Mouse (Mus musculus) midbrain, embryonic 14.5 days (tissue): ENCODE results near the gene Med19. TPM values are rescaled to one million over a fixed set of nuclear protein-coding genes. Genes with fewer than 3 reads are reported as not detected.

Experiments
- ATAC-seq: fragments of 200-750 bp; cut with Nextera tagmentation; 2 replicates; pipeline ENCODE4 v1.8.0; 2017; ENCODE audit warnings: moderate number of reproducible peaks, moderate library complexity; ENCODE audit not compliant: low FRiP score, low TSS enrichment
- DNase-seq: peaks from one replicate; pipeline ENCODE4 v3.0.0-alpha.2; 2015
- H3K27ac ChIP-seq: fragments of 300-500 bp; sonication (generic); replicated peaks from 2 replicates; pipeline ENCODE4 v1.5.1; 2014; ENCODE audit warnings: mild to moderate bottlenecking, low read depth, low read length, moderate library complexity
- H3K27me3 ChIP-seq: fragments of 300-500 bp; sonication (generic); 2 replicates; pipeline ENCODE4 v1.6.1; 2014; ENCODE audit warnings: low read length, control low read depth, mixed read lengths; ENCODE audit not compliant: control insufficient read depth, insufficient read depth
- H3K36me3 ChIP-seq: fragments of 300-500 bp; sonication (generic); 2 replicates; pipeline ENCODE4 v1.6.1; 2014; ENCODE audit warnings: low read length, control low read depth; ENCODE audit not compliant: control insufficient read depth, insufficient read depth
- H3K4me1 ChIP-seq: fragments of 300-500 bp; sonication (generic); 2 replicates; pipeline ENCODE4 v1.6.1; 2014; ENCODE audit warnings: mild to moderate bottlenecking, antibody characterized with exemption, low read length, control low read depth; ENCODE audit not compliant: control insufficient read depth, insufficient read depth
- H3K4me2 ChIP-seq: fragments of 300-500 bp; sonication (generic); 2 replicates; pipeline ENCODE4 v1.6.1; 2014; ENCODE audit warnings: mild to moderate bottlenecking, low read length, moderate library complexity
- H3K4me3 ChIP-seq: fragments of 300-500 bp; sonication (generic); replicated peaks from 2 replicates; pipeline ENCODE4 v1.5.1; 2014; ENCODE audit warnings: low read depth, low read length
- H3K9ac ChIP-seq: fragments of 300-500 bp; sonication (generic); replicated peaks from 2 replicates; pipeline ENCODE4 v1.6.1; 2014; ENCODE audit warnings: mild to moderate bottlenecking, low read length, moderate library complexity
- H3K9me3 ChIP-seq: fragments of 300-500 bp; sonication (generic); 2 replicates; pipeline ENCODE4 v1.6.1; 2016; ENCODE audit warnings: low read length, control low read depth, mixed read lengths; ENCODE audit not compliant: control insufficient read depth
- WGBS: fragments of 180-500 bp; shearing (Covaris S2); extraction: QIAGEN DNeasy Blood & Tissue Kit; methylation state at CpG from one replicate; pipeline ENCODE4 v1.1.7; 2014; 5-methylcytosine and 5-hydroxymethylcytosine counted together
- polyA plus RNA-seq: library from polyadenylated mRNA; unstranded; fragments of >200 nt; fragmentation: Nextera tagmentation; extraction: Ambion mirVana; gene quantifications from 2 replicates; pipeline ENCODE4 v1.2.1, GENCODE M21; 2014

The Med19 gene
- polyA plus RNA-seq, 1 experiment from 2014 or later: 56.5 TPM

DNA sequence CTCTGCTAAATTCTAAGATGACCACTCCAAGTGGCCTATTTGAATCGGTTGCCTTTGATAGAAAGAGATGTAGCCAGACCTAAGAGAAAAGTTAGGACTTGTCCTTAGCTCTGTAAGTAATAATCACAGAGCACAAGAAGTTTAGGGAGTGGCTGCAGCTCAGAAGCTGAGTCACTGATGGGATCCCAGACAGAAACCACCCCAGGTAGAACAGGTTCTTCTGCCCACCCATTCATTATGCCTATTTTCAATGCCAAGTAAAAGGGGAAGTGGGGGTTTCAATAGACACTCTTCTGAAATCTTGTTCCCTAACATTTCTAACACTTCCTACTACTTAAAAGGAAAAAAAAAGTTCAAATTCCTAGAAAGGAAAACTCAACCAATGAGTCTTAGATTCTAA, 27.1 kb downstream of the Med19 start:
- no peaks in the 10 kb centered on the region for H3K9me3 ChIP-seq
- no peak for ATAC-seq
- no peak overlapping the region for H3K9ac ChIP-seq
- no peak for DNase-seq
- H3K4me1 ChIP-seq: no peaks in the 10 kb centered on the region
- no peak overlapping the region for H3K4me3 ChIP-seq
- H3K4me2 ChIP-seq: no peak overlapping the region
- H3K36me3 ChIP-seq: peaks cover 55% of the 10 kb centered on the region
- WGBS: 96% methylated on average over 1 of the region's 1 CpGs
- no peak overlapping the region for H3K27ac ChIP-seq
- H3K27me3 ChIP-seq: no peaks in the 10 kb centered on the region

DNA sequence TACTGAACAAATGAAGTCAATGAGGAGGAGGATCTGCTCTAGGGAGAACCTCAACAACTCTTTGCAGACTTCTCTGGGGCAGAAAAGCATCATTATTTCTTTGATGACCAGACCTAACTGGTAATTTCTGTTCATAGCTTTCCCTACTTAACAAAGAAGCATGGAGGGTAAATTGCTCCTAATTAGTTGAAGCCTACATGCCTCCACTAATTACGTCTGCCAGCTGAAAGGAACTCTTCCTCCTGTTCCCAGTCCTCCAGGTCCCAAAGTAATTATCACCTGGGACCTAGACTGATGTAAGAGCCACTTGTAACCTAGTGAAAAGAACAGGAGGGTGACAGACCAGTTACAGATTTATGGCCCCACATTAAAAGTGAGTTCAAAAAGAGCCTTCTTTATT, 29.3 kb downstream of the Med19 start:
- no peak overlapping the region for H3K4me3 ChIP-seq
- 70% methylated on average over 1 of the region's 1 CpGs for WGBS
- no peak for ATAC-seq

GRCm38 (mm10) chr2:84711898-84712297, 33.7 kb downstream of the Med19 start:
- 95% methylated on average over 2 of the region's 2 CpGs for WGBS
- ATAC-seq: no peak
- Histone ChIP-seq H3K4me3 (no peak overlapping the region), H3K36me3 (peaks cover 38% of the 10 kb centered on the region), H3K27ac (no peak overlapping the region), H3K27me3 (no peaks in the 10 kb centered on the region), H3K9ac (no peak overlapping the region), H3K4me1 (peaks cover 11% of the 10 kb centered on the region), H3K9me3 (no peaks in the 10 kb centered on the region), H3K4me2 (no peak overlapping the region)
- DNase-seq: no peak

More for the DNA sequence above, 29.3 kb downstream of the Med19 start:
- no peak overlapping the region for H3K9ac ChIP-seq
- H3K27ac ChIP-seq: no peak overlapping the region
- H3K4me2 ChIP-seq: no peak overlapping the region
- H3K27me3 ChIP-seq: no peaks in the 10 kb centered on the region
- no peaks in the 10 kb centered on the region for H3K9me3 ChIP-seq
- H3K4me1 ChIP-seq: no peaks in the 10 kb centered on the region
- no peak for DNase-seq
- H3K36me3 ChIP-seq: peaks cover 53% of the 10 kb centered on the region

DNA sequence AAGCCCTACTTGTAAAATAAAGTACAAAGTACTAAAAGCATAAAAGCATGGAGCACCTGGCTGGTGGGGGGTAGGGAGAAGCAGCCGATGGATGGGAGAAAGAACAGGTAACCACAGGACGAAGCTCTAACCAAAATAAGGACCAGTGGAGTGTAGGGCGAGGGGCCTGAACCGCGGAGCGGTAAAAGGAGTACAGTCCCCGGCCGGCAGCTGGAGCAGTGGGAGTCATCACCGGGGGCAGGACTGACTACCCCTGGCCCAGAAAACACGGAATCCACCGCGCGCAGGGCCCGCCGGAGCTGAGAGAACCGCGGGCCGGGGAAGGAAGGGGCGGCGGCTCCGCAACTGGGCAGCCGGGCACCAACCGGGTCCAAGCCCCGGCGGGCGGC, 36.2 kb downstream of the Med19 start:
- WGBS: under 1% methylated on average over 26 of the region's 26 CpGs
- Histone ChIP-seq H3K4me2 (peak overlapping the region; percentile 86), H3K4me1 (peaks cover 11% of the 10 kb centered on the region), H3K4me3 (peak overlapping the region; percentile 96), H3K9ac (peak overlapping the region; percentile 93), H3K9me3 (no peaks in the 10 kb centered on the region), H3K27me3 (no peaks in the 10 kb centered on the region), H3K36me3 (peaks cover 18% of the 10 kb centered on the region), H3K27ac (peak overlapping the region; percentile 95)
- DNase-seq: no peak
- no peak for ATAC-seq

DNA sequence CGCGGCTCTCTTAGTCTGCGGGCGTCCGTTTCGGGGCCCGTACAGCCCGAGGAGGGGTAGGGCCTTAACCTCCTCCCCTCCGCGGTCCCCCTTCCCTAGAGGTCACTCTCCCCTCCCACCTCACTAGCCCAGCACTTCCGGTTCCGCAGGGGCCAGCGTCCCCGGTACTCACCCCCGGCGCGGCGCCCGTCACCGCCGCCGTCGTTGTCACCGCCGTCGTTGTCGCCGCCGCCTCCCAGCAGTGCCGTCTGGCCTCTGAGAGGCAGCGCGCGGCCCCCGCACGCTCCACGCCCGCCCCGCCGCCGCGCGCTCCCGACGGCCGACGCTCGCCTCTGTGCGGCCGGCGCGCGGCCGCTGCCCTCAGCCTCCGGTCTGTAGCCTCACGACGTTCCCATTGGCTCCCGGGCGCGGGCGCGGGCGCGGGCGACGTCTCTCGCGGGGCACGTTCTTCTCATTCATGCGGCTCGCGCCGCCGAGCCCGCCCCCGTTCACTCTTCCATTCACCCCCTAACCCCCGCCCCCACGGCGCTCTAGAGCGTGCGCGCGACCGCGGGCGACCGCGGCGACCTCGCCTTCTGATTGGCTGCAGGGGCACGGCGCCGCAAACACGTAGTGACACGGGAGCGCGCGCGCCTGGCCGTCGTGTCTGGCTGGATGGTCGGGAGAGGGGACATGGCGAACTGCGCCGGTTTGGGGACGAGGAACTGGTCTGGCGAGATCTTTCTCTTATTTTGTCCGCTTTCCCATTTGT, 36.8 kb downstream of the Med19 start, which contains the start of gene Zdhhc5:
Gene Zdhhc5, minus strand, starts transcription at position 370 of the 751 bp plus-strand sequence.
- ATAC-seq: peak; percentile 95
- peak within 1 kb of the TSS; percentile 96 for H3K4me3 ChIP-seq
- no peaks in the 10 kb centered on the region for H3K27me3 ChIP-seq
- peak within 1 kb of the TSS; percentile 93 for H3K9ac ChIP-seq
- no peaks in the 10 kb centered on the region for H3K9me3 ChIP-seq
- peak within 1 kb of the TSS; percentile 86 for H3K4me2 ChIP-seq
- DNase-seq: peak; percentile 99
- H3K4me1 ChIP-seq: peaks cover 11% of the 10 kb centered on the region
- peak within 1 kb of the TSS; percentile 95 for H3K27ac ChIP-seq
- under 1% methylated on average over 104 of the region's 107 CpGs for WGBS
- peaks cover 13% of the 10 kb centered on the region for H3K36me3 ChIP-seq

- DNase-seq (peak; percentile 93), ATAC-seq (peak; percentile 94)
- H3K4me3 ChIP-seq: peak overlapping the region; percentile 96
- peak overlapping the region; percentile 93; the same call in 1 of the 2 replicates for H3K9ac ChIP-seq
- no peaks in the 10 kb centered on the region for H3K9me3 ChIP-seq
- H3K4me1 ChIP-seq: peaks cover 11% of the 10 kb centered on the region
- peak overlapping the region; percentile 95 for H3K27ac ChIP-seq
- peak overlapping the region; percentile 86 for H3K4me2 ChIP-seq
- no peaks in the 10 kb centered on the region for H3K27me3 ChIP-seq
- WGBS: under 1% methylated on average over 33 of the region's 33 CpGs
- H3K36me3 ChIP-seq: peaks cover 5% of the 10 kb centered on the region
Measured at GRCm38 (mm10) chr2:84715562-84716361, 37.6 kb downstream of the Med19 start.

DNA sequence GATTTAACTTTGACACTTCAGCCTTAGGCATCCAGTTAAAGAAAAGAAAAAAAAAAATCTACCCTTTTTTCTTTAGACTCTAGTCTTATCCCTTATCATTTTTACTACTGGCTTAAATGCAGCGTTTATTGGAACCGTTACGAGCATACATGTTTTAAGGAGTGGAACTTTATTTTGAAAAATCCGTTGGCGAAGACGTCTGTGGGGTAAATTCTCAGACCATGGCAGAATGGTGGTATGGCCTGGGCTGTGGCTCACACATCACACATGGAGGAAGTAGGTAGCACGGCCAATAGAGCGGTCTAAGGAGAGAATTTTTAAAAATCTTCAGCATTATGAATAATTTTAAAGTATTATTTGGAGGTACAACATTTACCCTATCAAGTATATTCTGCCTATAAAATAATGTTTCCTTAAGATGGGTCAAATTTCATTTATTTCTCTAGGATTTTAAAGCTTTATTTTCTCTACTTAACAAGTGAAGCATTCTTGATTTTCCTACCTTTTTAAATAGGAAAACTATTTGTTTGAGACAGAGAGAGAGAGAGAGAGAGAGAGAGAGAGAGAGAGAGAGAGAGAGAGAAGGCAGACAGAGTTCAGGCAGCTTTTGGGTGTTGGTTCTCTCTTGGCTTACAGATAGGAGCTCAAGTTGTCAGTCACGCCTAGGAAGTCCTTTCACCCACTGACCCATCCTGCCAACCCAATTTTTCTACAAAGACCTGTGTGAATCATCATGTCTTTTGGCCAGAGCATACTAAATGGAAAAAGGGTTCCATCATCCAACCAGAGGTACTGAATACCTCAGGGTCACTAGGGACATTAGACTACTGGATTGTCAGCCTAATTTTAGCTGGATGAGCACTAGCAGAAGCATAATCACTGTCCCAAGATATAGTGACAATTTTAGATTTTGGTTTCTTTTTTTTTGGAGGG, 38.5 kb downstream of the Med19 start:
- Histone ChIP-seq H3K27me3 (no peaks in the 10 kb centered on the region), H3K27ac (no peak overlapping the region), H3K9ac (peak overlapping the region; percentile 52; the same call in 1 of the 2 replicates), H3K36me3 (peaks cover 3% of the 10 kb centered on the region), H3K9me3 (no peaks in the 10 kb centered on the region), H3K4me1 (peaks cover 11% of the 10 kb centered on the region), H3K4me3 (peak overlapping the region; percentile 96), H3K4me2 (peak overlapping the region; percentile 86)
- ATAC-seq (no peak), DNase-seq (no peak)
- 39% methylated on average over 9 of the region's 9 CpGs for WGBS

DNA sequence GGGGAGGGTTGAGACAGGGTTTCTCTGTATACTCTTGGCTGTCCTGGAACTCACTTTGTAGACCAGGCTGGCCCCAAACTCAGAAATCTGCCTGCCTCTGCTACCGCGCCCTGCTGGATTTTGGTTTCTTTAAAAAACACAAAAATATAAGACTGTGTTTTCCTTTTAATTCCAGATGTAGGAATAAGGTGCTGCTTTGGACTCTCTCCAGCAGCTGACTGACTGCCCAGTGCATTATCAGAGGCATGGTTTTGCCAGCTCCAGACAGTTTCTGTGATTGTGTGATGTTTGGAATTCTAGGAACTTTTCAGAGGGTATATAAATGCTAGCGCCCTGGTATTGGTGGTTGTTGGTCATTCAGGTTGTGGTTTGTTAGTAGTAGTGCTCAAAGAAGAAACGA, 39.2 kb downstream of the Med19 start:
- DNase-seq: no peak
- WGBS: 96% methylated on average over 4 of the region's 4 CpGs
- Histone ChIP-seq H3K27ac (no peak overlapping the region), H3K4me3 (no peak overlapping the region), H3K9me3 (no peaks in the 10 kb centered on the region), H3K4me2 (no peak overlapping the region), H3K9ac (no peak overlapping the region), H3K27me3 (no peaks in the 10 kb centered on the region), H3K36me3 (peaks cover 7% of the 10 kb centered on the region), H3K4me1 (peaks cover 11% of the 10 kb centered on the region)
- no peak for ATAC-seq
